Mouse (Mus musculus): Measurements from ENCODE around the gene Retreg1. TPM values are rescaled to one million over a fixed set of nuclear protein-coding genes. Genes with fewer than 3 reads are reported as not detected.

Retreg1 gene
- polyA plus RNA-seq, 1 experiment from 2014 or later, result 37.0 TPM

- Histone ChIP-seq H3K36me3 (ENCODE audit: insufficient read depth, low read length) (no peaks in the 10 kb centered on the region), H3K4me3 (replicated peaks; ENCODE audit: low read depth, low read length) (no peak overlapping the region), H3K9me3 (replicated peaks; ENCODE audit: low read length) (no peaks in the 10 kb centered on the region), H3K27me3 (ENCODE audit: insufficient read depth, low read length) (no peaks in the 10 kb centered on the region), H3K27ac (no peak overlapping the region), H3K4me2 (ENCODE audit: low read length) (no peak overlapping the region), H3K9ac (ENCODE audit: low read depth, low read length) (no peak overlapping the region), H3K4me1 (replicated peaks; ENCODE audit: insufficient read depth, low read length) (0 out of 2 replicates have a peak, but pooled peaks cover 7% of the 10 kb centered on the region)
- ATAC-seq (replicated peaks; ENCODE audit: low FRiP score, low read depth) (no peak; the same call in 1 of the 2 replicates), DNase-seq (ENCODE audit: low spot score) (no peak)
- TF ChIP-seq CTCF (IDR thresholded peaks at IDR 0.05; ENCODE audit: low read depth), result no peak
- WGBS, result 79% methylated on average over 26 of the region's 26 CpGs
These were observed 105.6 kb downstream of the Retreg1 start for GRCm38 (mm10) chr15:25948257-25949223.

DNA sequence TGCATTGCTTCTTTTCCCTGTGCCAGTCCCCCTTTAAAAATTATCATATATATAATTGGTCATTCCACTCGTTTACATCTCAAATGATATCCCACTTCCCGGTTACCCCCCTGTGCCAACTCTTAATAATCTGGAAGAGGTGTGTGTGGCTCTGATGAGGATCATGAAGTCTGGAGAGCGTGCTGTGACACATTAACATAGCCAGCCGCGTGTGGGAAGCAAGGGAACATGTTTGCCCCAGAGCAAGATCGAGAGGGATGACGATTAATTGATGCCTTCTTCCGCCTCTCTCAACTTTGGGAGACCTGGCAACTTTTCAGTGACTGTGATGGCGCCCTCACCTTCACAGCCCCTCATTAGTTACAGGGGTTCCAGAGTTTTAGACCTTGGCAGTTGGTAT lies 106.7 kb downstream of the Retreg1 start:
- 71% methylated on average over 9 of the region's 9 CpGs for WGBS
- Histone ChIP-seq H3K9me3 (replicated peaks; ENCODE audit: low read length) (no peaks in the 10 kb centered on the region), H3K36me3 (ENCODE audit: insufficient read depth, low read length) (no peaks in the 10 kb centered on the region), H3K4me1 (replicated peaks; ENCODE audit: insufficient read depth, low read length) (0 out of 2 replicates have a peak, but pooled peaks cover 6% of the 10 kb centered on the region), H3K27ac (peak overlapping the region; percentile 16; the same call in 1 of the 2 replicates), H3K4me2 (ENCODE audit: low read length) (no peak overlapping the region), H3K9ac (ENCODE audit: low read depth, low read length) (no peak overlapping the region), H3K27me3 (ENCODE audit: insufficient read depth, low read length) (no peaks in the 10 kb centered on the region), H3K4me3 (replicated peaks; ENCODE audit: low read depth, low read length) (no peak overlapping the region)
- DNase-seq (ENCODE audit: low spot score) (no peak), ATAC-seq (replicated peaks; ENCODE audit: low FRiP score, low read depth) (no peak)
- no peak for TF ChIP-seq CTCF (IDR thresholded peaks at IDR 0.05; ENCODE audit: low read depth)

DNA sequence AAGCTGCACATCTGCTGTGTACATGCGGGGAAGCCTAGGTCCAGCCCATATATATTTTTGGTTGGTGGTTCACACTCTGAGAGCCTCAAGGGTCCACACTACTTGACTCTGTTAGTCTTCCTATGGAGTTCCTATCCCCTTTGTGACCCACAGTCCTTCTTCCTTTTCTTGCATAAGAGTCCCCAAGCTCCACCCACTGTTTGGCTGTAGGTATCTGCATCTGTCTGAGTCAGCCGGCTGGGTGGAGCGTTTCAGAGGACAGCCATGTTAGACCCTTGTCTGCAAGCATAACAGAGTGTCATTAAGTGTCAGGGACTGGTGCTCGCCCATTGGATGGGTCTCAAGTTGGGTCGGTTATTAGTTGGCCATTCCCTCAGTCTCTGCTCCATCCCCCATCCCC lies 107.6 kb downstream of the Retreg1 start:
- ATAC-seq (replicated peaks; ENCODE audit: low FRiP score, low read depth) (no peak), DNase-seq (ENCODE audit: low spot score) (no peak)
- H3K36me3 ChIP-seq (ENCODE audit: insufficient read depth, low read length), result no peaks in the 10 kb centered on the region
- H3K27me3 ChIP-seq (ENCODE audit: insufficient read depth, low read length), result no peaks in the 10 kb centered on the region
- H3K4me3 ChIP-seq (replicated peaks; ENCODE audit: low read depth, low read length), result no peak overlapping the region
- 83% methylated on average over 5 of the region's 5 CpGs for WGBS
- H3K9me3 ChIP-seq (replicated peaks; ENCODE audit: low read length), result no peaks in the 10 kb centered on the region
- TF ChIP-seq CTCF (IDR thresholded peaks at IDR 0.05; ENCODE audit: low read depth), result no peak
- no peak overlapping the region for H3K9ac ChIP-seq (ENCODE audit: low read depth, low read length)
- no peak overlapping the region for H3K4me2 ChIP-seq (ENCODE audit: low read length)
- H3K4me1 ChIP-seq (replicated peaks; ENCODE audit: insufficient read depth, low read length), result 0 out of 2 replicates have a peak, but pooled peaks cover 4% of the 10 kb centered on the region
- no peak overlapping the region for H3K27ac ChIP-seq

- WGBS, result 85% methylated on average over 4 of the region's 4 CpGs
- no peak for DNase-seq (ENCODE audit: low spot score)
- Histone ChIP-seq H3K9me3 (replicated peaks; ENCODE audit: low read length) (no peaks in the 10 kb centered on the region), H3K4me2 (ENCODE audit: low read length) (no peak overlapping the region), H3K4me1 (replicated peaks; ENCODE audit: insufficient read depth, low read length) (0 out of 2 replicates have a peak, but pooled peaks cover 4% of the 10 kb centered on the region), H3K27ac (no peak overlapping the region), H3K4me3 (replicated peaks; ENCODE audit: low read depth, low read length) (no peak overlapping the region), H3K9ac (ENCODE audit: low read depth, low read length) (no peak overlapping the region), H3K36me3 (ENCODE audit: insufficient read depth, low read length) (no peaks in the 10 kb centered on the region), H3K27me3 (ENCODE audit: insufficient read depth, low read length) (no peaks in the 10 kb centered on the region)
- ATAC-seq (replicated peaks; ENCODE audit: low FRiP score, low read depth), result no peak
- no peak for TF ChIP-seq CTCF (IDR thresholded peaks at IDR 0.05; ENCODE audit: low read depth)
These were observed 108.1 kb downstream of the Retreg1 start for GRCm38 (mm10) chr15:25951037-25951436.

DNA sequence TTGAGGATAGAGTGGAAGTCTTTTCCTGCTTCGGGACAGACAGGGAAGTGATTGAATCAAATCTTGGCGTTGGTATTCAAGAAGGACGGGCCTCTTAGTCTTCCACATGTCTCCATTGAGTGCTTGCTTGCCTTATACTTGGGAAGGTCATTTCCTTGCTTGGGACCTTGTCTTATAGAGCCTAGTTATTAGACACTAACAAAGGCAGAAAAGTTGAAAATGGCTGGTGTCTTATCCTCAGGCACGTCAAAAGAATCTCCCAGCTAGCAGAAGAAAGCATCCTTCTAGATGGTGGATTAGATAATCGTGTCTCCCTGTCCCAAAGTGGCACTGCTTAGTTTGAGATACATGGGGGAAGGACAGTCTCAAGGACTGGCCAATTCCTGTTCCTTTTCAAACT lies 113.0 kb downstream of the Retreg1 start:
- no peak overlapping the region for H3K4me3 ChIP-seq (replicated peaks; ENCODE audit: low read depth, low read length)
- H3K27me3 ChIP-seq (ENCODE audit: insufficient read depth, low read length), result no peaks in the 10 kb centered on the region
- H3K27ac ChIP-seq, result peak overlapping the region; percentile 37; the same call in 1 of the 2 replicates
- ATAC-seq (replicated peaks; ENCODE audit: low FRiP score, low read depth) (no peak), DNase-seq (ENCODE audit: low spot score) (no peak)
- H3K9ac ChIP-seq (ENCODE audit: low read depth, low read length), result no peak overlapping the region
- H3K4me1 ChIP-seq (replicated peaks; ENCODE audit: insufficient read depth, low read length), result 0 out of 2 replicates have a peak, but pooled peaks cover 5% of the 10 kb centered on the region
- H3K36me3 ChIP-seq (ENCODE audit: insufficient read depth, low read length), result no peaks in the 10 kb centered on the region
- TF ChIP-seq CTCF (IDR thresholded peaks at IDR 0.05; ENCODE audit: low read depth), result no peak
- H3K9me3 ChIP-seq (replicated peaks; ENCODE audit: low read length), result no peaks in the 10 kb centered on the region
- WGBS, result 64% methylated on average over 5 of the region's 5 CpGs
- no peak overlapping the region for H3K4me2 ChIP-seq (ENCODE audit: low read length)

GRCm38 (mm10) chr15:25956422-25957117 lies 113.6 kb downstream of the Retreg1 start:
- H3K4me1 ChIP-seq (replicated peaks; ENCODE audit: insufficient read depth, low read length), result 0 out of 2 replicates have a peak, but pooled peaks cover 5% of the 10 kb centered on the region
- TF ChIP-seq CTCF (IDR thresholded peaks at IDR 0.05; ENCODE audit: low read depth), result no peak
- DNase-seq (ENCODE audit: low spot score) (no peak), ATAC-seq (replicated peaks; ENCODE audit: low FRiP score, low read depth) (peak; percentile 14; the same call in 1 of the 2 replicates)
- H3K9me3 ChIP-seq (replicated peaks; ENCODE audit: low read length), result no peaks in the 10 kb centered on the region
- 33% methylated on average over 11 of the region's 11 CpGs for WGBS
- H3K27ac ChIP-seq, result peak overlapping the region; percentile 68
- no peak overlapping the region for H3K4me2 ChIP-seq (ENCODE audit: low read length)
- no peaks in the 10 kb centered on the region for H3K36me3 ChIP-seq (ENCODE audit: insufficient read depth, low read length)
- no peak overlapping the region for H3K9ac ChIP-seq (ENCODE audit: low read depth, low read length)
- H3K27me3 ChIP-seq (ENCODE audit: insufficient read depth, low read length), result no peaks in the 10 kb centered on the region
- no peak overlapping the region for H3K4me3 ChIP-seq (replicated peaks; ENCODE audit: low read depth, low read length)
